8 mouse cellular contexts compared by ENCODE assay signal in genomic region chr2:155133011-155133976, GRCm38 (mm10). TPM values are rescaled to one million over a fixed set of nuclear protein-coding genes. Genes with fewer than 3 reads are reported as not detected.
DNase-seq lines count a peak whose midpoint lies in the region; ATAC-seq and TF ChIP-seq lines count a peak whose summit lies in the region.

TSS of gene Itch (plus strand) at chr2:155133509.

- WGBS in forebrain, embryonic 10.5 days: 3% methylated on average over 62 of the region's 65 CpGs
- WGBS in heart, embryonic 15.5 days: 2% methylated on average over 62 of the region's 65 CpGs
- WGBS in liver, embryonic 14.5 days (ENCODE audit: insufficient replicate concordance): 3% methylated on average over 60 of the region's 65 CpGs
- 4% methylated on average over 40 of the region's 65 CpGs for WGBS in neural tube, embryonic 11.5 days
- 2% methylated on average over 48 of the region's 65 CpGs for WGBS in stomach, postnatal 0 days

- peak within 1 kb of the TSS; percentile 58 for H3K4me2 ChIP-seq in heart, embryonic 15.5 days
- H3K4me2 ChIP-seq in liver, embryonic 14.5 days (ENCODE audit: low read depth): peak within 1 kb of the TSS; percentile 93
- H3K4me2 ChIP-seq in neural tube, embryonic 11.5 days (ENCODE audit: low read depth): peak within 1 kb of the TSS; percentile 60
- H3K4me2 ChIP-seq in stomach, postnatal 0 days (replicated peaks; ENCODE audit: low read depth): peak within 1 kb of the TSS; percentile 72

- H3K4me3 ChIP-seq in forebrain, embryonic 10.5 days: peak within 1 kb of the TSS; percentile 85
- H3K4me3 ChIP-seq in heart, embryonic 15.5 days: peak within 1 kb of the TSS; percentile 78
- H3K4me3 ChIP-seq in liver, embryonic 14.5 days (ENCODE audit: insufficient read depth in 1 of 2, low read depth in 2 of 2, low read length in 2 of 2): peak within 1 kb of the TSS; percentile 98 to 99
- peak within 1 kb of the TSS; percentile 96 for H3K4me3 ChIP-seq in neural tube, embryonic 11.5 days (ENCODE audit: low read depth, low read length)
- H3K4me3 ChIP-seq in stomach, postnatal 0 days (ENCODE audit: low read depth, low read length): peak within 1 kb of the TSS; percentile 95

- no peak for TF ChIP-seq CTCF in liver, embryonic 14.5 days (IDR thresholded peaks at IDR 0.05; ENCODE audit: low read depth)
- no peak for TF ChIP-seq CTCF in stomach, postnatal 0 days (IDR thresholded peaks at IDR 0.05; ENCODE audit: low read depth)

- peak; percentile 95 for ATAC-seq in heart, embryonic 15.5 days (replicated peaks; ENCODE audit: insufficient number of reproducible peaks, insufficient read depth, low FRiP score, low read depth)
- ATAC-seq in liver, embryonic 14.5 days (ENCODE audit: insufficient read depth): peak; percentile 98
- peak; percentile 96 for ATAC-seq in neural tube, embryonic 11.5 days (ENCODE audit: insufficient read depth, low FRiP score, low TSS enrichment)
- ATAC-seq in stomach, postnatal 0 days (ENCODE audit: low FRiP score, low TSS enrichment): peak; percentile 97

- no peak for TF ChIP-seq EP300 in liver, embryonic 14.5 days (IDR thresholded peaks at IDR 0.05; ENCODE audit: low read depth)
- no peak for TF ChIP-seq EP300 in stomach, postnatal 0 days (optimal IDR thresholded peaks at IDR 0.05)

- peaks cover 30% of the 10 kb centered on the region for H3K4me1 ChIP-seq in forebrain, embryonic 10.5 days
- peaks cover 21% of the 10 kb centered on the region for H3K4me1 ChIP-seq in heart, embryonic 15.5 days (replicated peaks)
- peaks cover 7 to 21% of the 10 kb centered on the region in 2 experiments for H3K4me1 ChIP-seq in liver, embryonic 14.5 days (replicated peaks; ENCODE audit: control insufficient read depth in 2 of 2, insufficient read depth in 2 of 2, low read length in 1 of 2)
- H3K4me1 ChIP-seq in neural tube, embryonic 11.5 days (ENCODE audit: control insufficient read depth, insufficient read depth, low read length): peaks cover 11% of the 10 kb centered on the region; the same call in 1 of the 2 replicates
- H3K4me1 ChIP-seq in stomach, postnatal 0 days (replicated peaks; ENCODE audit: control insufficient read depth, insufficient read depth): 0 out of 2 replicates have a peak, but pooled peaks cover 2% of the 10 kb centered on the region

- no peaks in the 10 kb centered on the region for H3K27me3 ChIP-seq in forebrain, embryonic 10.5 days (ENCODE audit: poor library complexity, severe bottlenecking)
- H3K27me3 ChIP-seq in heart, embryonic 15.5 days: no peaks in the 10 kb centered on the region
- H3K27me3 ChIP-seq in liver, embryonic 14.5 days (ENCODE audit: control insufficient read depth, insufficient read depth, low read length): no peaks in the 10 kb centered on the region
- H3K27me3 ChIP-seq in neural tube, embryonic 11.5 days (ENCODE audit: control insufficient read depth, insufficient read depth, low read length): no peaks in the 10 kb centered on the region
- no peaks in the 10 kb centered on the region for H3K27me3 ChIP-seq in stomach, postnatal 0 days (ENCODE audit: control insufficient read depth, insufficient read depth, low read length)

- peak; percentile 82 to 83 for DNase-seq in CD8-positive naive resting alpha-beta T cell, adult 2 months (ENCODE audit: low read depth in 2 of 2, low spot score in 2 of 2)
- DNase-seq in c-Kit-positive CD71-negative TER-119-negative erythroid progenitor cells, embryonic 14.5 days (ENCODE audit: low read depth): peak; percentile 83
- peak; percentile 90 for DNase-seq in forebrain, embryonic 10.5 days (ENCODE audit: extremely low spot score, low spot score)
- peak; percentile 95 to 97 for DNase-seq in kidney, postnatal 25 days
- DNase-seq in liver, embryonic 14.5 days (ENCODE audit: low read depth in 3 of 3, low spot score in 3 of 3): peak; percentile 86 to 89 (median 87)
- peak; percentile 94 for DNase-seq in neural tube, embryonic 11.5 days (ENCODE audit: low spot score)
- peak; percentile 92 for DNase-seq in stomach, postnatal 0 days (ENCODE audit: low spot score)

- peaks cover 1% of the 10 kb centered on the region; the same call in 1 of the 2 replicates for H3K9me3 ChIP-seq in forebrain, embryonic 10.5 days
- H3K9me3 ChIP-seq in heart, embryonic 15.5 days (replicated peaks): no peaks in the 10 kb centered on the region
- H3K9me3 ChIP-seq in liver, embryonic 14.5 days (ENCODE audit: control insufficient read depth, low read length): no peaks in the 10 kb centered on the region
- H3K9me3 ChIP-seq in neural tube, embryonic 11.5 days (ENCODE audit: control insufficient read depth, low read length): no peaks in the 10 kb centered on the region
- H3K9me3 ChIP-seq in stomach, postnatal 0 days (ENCODE audit: control insufficient read depth, low read length): no peaks in the 10 kb centered on the region

- peaks cover 10% of the 10 kb centered on the region for H3K36me3 ChIP-seq in forebrain, embryonic 10.5 days (replicated peaks)
- H3K36me3 ChIP-seq in heart, embryonic 15.5 days: peaks cover 4% of the 10 kb centered on the region
- H3K36me3 ChIP-seq in liver, embryonic 14.5 days (replicated peaks; ENCODE audit: control insufficient read depth, insufficient read depth, low read depth): peaks cover 3% of the 10 kb centered on the region
- H3K36me3 ChIP-seq in neural tube, embryonic 11.5 days (ENCODE audit: control insufficient read depth, insufficient read depth, low read length): peaks cover 2% of the 10 kb centered on the region
- no peaks in the 10 kb centered on the region for H3K36me3 ChIP-seq in stomach, postnatal 0 days (ENCODE audit: control insufficient read depth, insufficient read depth, low read length)

- H3K9ac ChIP-seq in heart, embryonic 15.5 days: peak within 1 kb of the TSS; percentile 94
- H3K9ac ChIP-seq in liver, embryonic 14.5 days (replicated peaks): peak within 1 kb of the TSS; percentile 98
- H3K9ac ChIP-seq in neural tube, embryonic 11.5 days (ENCODE audit: low read length): peak within 1 kb of the TSS; percentile 96
- H3K9ac ChIP-seq in stomach, postnatal 0 days (ENCODE audit: low read length): peak within 1 kb of the TSS; percentile 99

- H3K27ac ChIP-seq in forebrain, embryonic 10.5 days: peak within 1 kb of the TSS; percentile 97
- peak within 1 kb of the TSS; percentile 90 for H3K27ac ChIP-seq in heart, embryonic 15.5 days
- peak within 1 kb of the TSS; percentile 63 for H3K27ac ChIP-seq in liver, embryonic 14.5 days
- H3K27ac ChIP-seq in neural tube, embryonic 11.5 days (ENCODE audit: low read depth, low read length): peak within 1 kb of the TSS; percentile 67
- H3K27ac ChIP-seq in stomach, postnatal 0 days (replicated peaks): peak within 1 kb of the TSS; percentile 90

RNA-seq across cellular contexts. Expression of gene Itch, which starts in this region (rescaled TPM):
- polyA plus RNA-seq in forebrain, embryonic 10.5 days (2016; fragmentation: Nextera tagmentation; extraction: Ambion mirVana): 54.7 and 58.7 TPM in 2 replicates
- 34.9 and 35.6 TPM in 2 replicates for polyA plus RNA-seq in heart, embryonic 15.5 days (2015; fragmentation: Nextera tagmentation; extraction: Ambion mirVana)
- polyA plus RNA-seq in liver, embryonic 14.5 days (2012; rRNA removed): 4.7 and 6.0 TPM in 2 replicates
- polyA plus RNA-seq in liver, embryonic 14.5 days (2014; fragmentation: Nextera tagmentation; extraction: Ambion mirVana): 14.2 and 14.4 TPM in 2 replicates
- polyA plus RNA-seq in neural tube, embryonic 11.5 days (2014; fragmentation: Nextera tagmentation; extraction: Ambion mirVana): 54.7 and 56.7 TPM in 2 replicates
- 17.6 and 18.4 TPM in 2 replicates for polyA plus RNA-seq in stomach, postnatal 0 days (2015; fragmentation: Nextera tagmentation; extraction: Ambion mirVana)

Comparison
In these comparisons a context has a peak if more than half of its experiments do, and no peak if none do; other contexts are left out.
1. Peak in every context shown above with its lines: DNase-seq, ATAC-seq, H3K4me3 ChIP-seq and H3K27ac ChIP-seq.